Mouse (Mus musculus) hindbrain, embryonic 11.5 days (tissue): ENCODE measurements at regions not wholly inside any gene's neighbourhood (a gene's known extent, or its start where the extent isn't known, plus 50 kb on each side); places are given as distances from the start of the nearest gene placed in this dataset.
A peak's percentile ranks its signal among the peaks of the same experiment; 100 is the strongest.

Experiments used
- ATAC-seq: fragments of 200-750 bp; cut with Nextera tagmentation; 2 replicates; pipeline ENCODE4 v1.8.0; 2017; ENCODE audit warnings: mild to moderate bottlenecking, moderate TSS enrichment, moderate library complexity; ENCODE audit not compliant: low FRiP score
- DNase-seq: peaks from one replicate; pipeline ENCODE4 v3.0.0-alpha.2; 2015; ENCODE audit warnings: low spot score
- H3K27ac ChIP-seq: fragments of 300-500 bp; sonication (generic); 2 replicates; pipeline ENCODE4 v1.5.1; 2014; ENCODE audit warnings: mild to moderate bottlenecking, low read depth, low read length
- H3K27me3 ChIP-seq: fragments of 300-500 bp; sonication (generic); 2 replicates; pipeline ENCODE4 v1.6.1; 2014; ENCODE audit warnings: mild to moderate bottlenecking, low read length, moderate library complexity, mixed read lengths; ENCODE audit not compliant: control insufficient read depth, insufficient read depth
- H3K36me3 ChIP-seq: fragments of 300-500 bp; sonication (generic); 2 replicates; pipeline ENCODE4 v1.6.1; 2014; ENCODE audit warnings: mild to moderate bottlenecking, low read length, moderate library complexity, mixed read lengths; ENCODE audit not compliant: control insufficient read depth, insufficient read depth
- H3K4me1 ChIP-seq: fragments of 300-500 bp; sonication (generic); replicated peaks from 2 replicates; pipeline ENCODE4 v1.6.1; 2014; ENCODE audit warnings: low read length, mixed read lengths; ENCODE audit not compliant: control insufficient read depth, insufficient read depth
- H3K4me2 ChIP-seq: fragments of 300-500 bp; sonication (generic); replicated peaks from 2 replicates; pipeline ENCODE4 v1.6.1; 2014; ENCODE audit warnings: mild to moderate bottlenecking, low read depth, low read length
- H3K4me3 ChIP-seq: fragments of 300-500 bp; sonication (generic); 2 replicates; pipeline ENCODE4 v1.5.1; 2014; ENCODE audit warnings: low read depth, low read length
- H3K9ac ChIP-seq: fragments of 300-500 bp; sonication (generic); 2 replicates; pipeline ENCODE4 v1.6.1; 2014; ENCODE audit warnings: low read depth, low read length
- H3K9me3 ChIP-seq: fragments of 300-500 bp; sonication (generic); 2 replicates; pipeline ENCODE4 v1.6.1; 2016; ENCODE audit warnings: low read length; ENCODE audit not compliant: control insufficient read depth
- WGBS: fragments of 180-500 bp; shearing (Covaris S2); extraction: QIAGEN DNeasy Blood & Tissue Kit; methylation state at CpG from one replicate; pipeline ENCODE4 v1.1.7; 2014; 5-methylcytosine and 5-hydroxymethylcytosine counted together

GRCm38 (mm10) chr5:6356161-6356560 is 607.0 kb upstream of the Steap1 start:
- no peak overlapping the region for H3K4me2 ChIP-seq
- H3K4me1 ChIP-seq, result no peaks in the 10 kb centered on the region
- no peak for DNase-seq
- ATAC-seq, result no peak
- H3K4me3 ChIP-seq, result no peak overlapping the region
- no peaks in the 10 kb centered on the region for H3K27me3 ChIP-seq
- H3K27ac ChIP-seq, result no peak overlapping the region
- H3K9ac ChIP-seq, result no peak overlapping the region
- H3K9me3 ChIP-seq, result peaks cover 3% of the 10 kb centered on the region; the same call in 1 of the 2 replicates
- no peaks in the 10 kb centered on the region for H3K36me3 ChIP-seq

- Histone ChIP-seq H3K9ac (no peak overlapping the region), H3K27me3 (no peaks in the 10 kb centered on the region), H3K4me3 (no peak overlapping the region), H3K4me2 (no peak overlapping the region), H3K4me1 (no peaks in the 10 kb centered on the region), H3K27ac (no peak overlapping the region), H3K9me3 (no peaks in the 10 kb centered on the region), H3K36me3 (no peaks in the 10 kb centered on the region)
- 88% methylated on average over 1 of the region's 1 CpGs for WGBS
- no peak for DNase-seq
- no peak for ATAC-seq
These were observed 598.2 kb upstream of the Steap1 start for GRCm38 (mm10) chr5:6347279-6347678.

- WGBS, result 87% methylated on average over 4 of the region's 4 CpGs
- Histone ChIP-seq H3K27ac (no peak overlapping the region), H3K36me3 (no peaks in the 10 kb centered on the region), H3K4me3 (no peak overlapping the region), H3K27me3 (no peaks in the 10 kb centered on the region), H3K4me1 (no peaks in the 10 kb centered on the region), H3K9ac (no peak overlapping the region), H3K9me3 (no peaks in the 10 kb centered on the region), H3K4me2 (no peak overlapping the region)
- DNase-seq (no peak), ATAC-seq (no peak)
These were observed 595.6 kb upstream of the Steap1 start for GRCm38 (mm10) chr5:6344751-6345150.

- H3K9me3 ChIP-seq, result no peaks in the 10 kb centered on the region
- ATAC-seq (no peak), DNase-seq (no peak)
- no peak overlapping the region for H3K4me3 ChIP-seq
- H3K27me3 ChIP-seq, result no peaks in the 10 kb centered on the region
- no peak overlapping the region for H3K27ac ChIP-seq
- no peaks in the 10 kb centered on the region for H3K36me3 ChIP-seq
- no peak overlapping the region for H3K4me2 ChIP-seq
- H3K9ac ChIP-seq, result no peak overlapping the region
- H3K4me1 ChIP-seq, result no peaks in the 10 kb centered on the region
These were observed 580.5 kb upstream of the Steap1 start for GRCm38 (mm10) chr5:6329611-6330010.

GRCm38 (mm10) chr5:6328555-6328954 is 579.4 kb upstream of the Steap1 start:
- no peak for DNase-seq
- ATAC-seq, result no peak
- Histone ChIP-seq H3K9ac (no peak overlapping the region), H3K4me3 (no peak overlapping the region), H3K27ac (no peak overlapping the region), H3K4me2 (no peak overlapping the region), H3K36me3 (no peaks in the 10 kb centered on the region), H3K9me3 (no peaks in the 10 kb centered on the region), H3K4me1 (no peaks in the 10 kb centered on the region), H3K27me3 (no peaks in the 10 kb centered on the region)
- WGBS, result 37% methylated on average over 3 of the region's 3 CpGs

GRCm38 (mm10) chr5:6298571-6298970 is 549.4 kb upstream of the Steap1 start:
- no peak overlapping the region for H3K27ac ChIP-seq
- ATAC-seq, result no peak
- 93% methylated on average over 2 of the region's 2 CpGs for WGBS
- no peaks in the 10 kb centered on the region for H3K36me3 ChIP-seq
- H3K27me3 ChIP-seq, result no peaks in the 10 kb centered on the region
- H3K4me3 ChIP-seq, result no peak overlapping the region
- no peak overlapping the region for H3K9ac ChIP-seq
- no peak for DNase-seq
- H3K4me2 ChIP-seq, result no peak overlapping the region
- no peaks in the 10 kb centered on the region for H3K9me3 ChIP-seq
- H3K4me1 ChIP-seq, result no peaks in the 10 kb centered on the region

GRCm38 (mm10) chr5:6294336-6294735 is 545.2 kb upstream of the Steap1 start:
- H3K9ac ChIP-seq, result no peak overlapping the region
- H3K27me3 ChIP-seq, result no peaks in the 10 kb centered on the region
- H3K36me3 ChIP-seq, result no peaks in the 10 kb centered on the region
- H3K27ac ChIP-seq, result no peak overlapping the region
- ATAC-seq, result no peak
- no peak overlapping the region for H3K4me3 ChIP-seq
- peak; percentile 20 for DNase-seq
- no peaks in the 10 kb centered on the region for H3K9me3 ChIP-seq
- H3K4me2 ChIP-seq, result no peak overlapping the region
- H3K4me1 ChIP-seq, result no peaks in the 10 kb centered on the region

- H3K27ac ChIP-seq, result no peak overlapping the region
- ATAC-seq (no peak), DNase-seq (no peak)
- H3K27me3 ChIP-seq, result no peaks in the 10 kb centered on the region
- no peaks in the 10 kb centered on the region for H3K9me3 ChIP-seq
- no peak overlapping the region for H3K9ac ChIP-seq
- no peaks in the 10 kb centered on the region for H3K36me3 ChIP-seq
- H3K4me1 ChIP-seq, result no peaks in the 10 kb centered on the region
- H3K4me3 ChIP-seq, result no peak overlapping the region
- no peak overlapping the region for H3K4me2 ChIP-seq
These were observed 502.1 kb upstream of the Steap1 start for GRCm38 (mm10) chr5:6251207-6251606.
